Mouse (Mus musculus): ENCODE results near the gene Pga5.
A peak's percentile ranks its signal among the peaks of the same experiment; 100 is the strongest.

The Pga5 gene

DNA sequence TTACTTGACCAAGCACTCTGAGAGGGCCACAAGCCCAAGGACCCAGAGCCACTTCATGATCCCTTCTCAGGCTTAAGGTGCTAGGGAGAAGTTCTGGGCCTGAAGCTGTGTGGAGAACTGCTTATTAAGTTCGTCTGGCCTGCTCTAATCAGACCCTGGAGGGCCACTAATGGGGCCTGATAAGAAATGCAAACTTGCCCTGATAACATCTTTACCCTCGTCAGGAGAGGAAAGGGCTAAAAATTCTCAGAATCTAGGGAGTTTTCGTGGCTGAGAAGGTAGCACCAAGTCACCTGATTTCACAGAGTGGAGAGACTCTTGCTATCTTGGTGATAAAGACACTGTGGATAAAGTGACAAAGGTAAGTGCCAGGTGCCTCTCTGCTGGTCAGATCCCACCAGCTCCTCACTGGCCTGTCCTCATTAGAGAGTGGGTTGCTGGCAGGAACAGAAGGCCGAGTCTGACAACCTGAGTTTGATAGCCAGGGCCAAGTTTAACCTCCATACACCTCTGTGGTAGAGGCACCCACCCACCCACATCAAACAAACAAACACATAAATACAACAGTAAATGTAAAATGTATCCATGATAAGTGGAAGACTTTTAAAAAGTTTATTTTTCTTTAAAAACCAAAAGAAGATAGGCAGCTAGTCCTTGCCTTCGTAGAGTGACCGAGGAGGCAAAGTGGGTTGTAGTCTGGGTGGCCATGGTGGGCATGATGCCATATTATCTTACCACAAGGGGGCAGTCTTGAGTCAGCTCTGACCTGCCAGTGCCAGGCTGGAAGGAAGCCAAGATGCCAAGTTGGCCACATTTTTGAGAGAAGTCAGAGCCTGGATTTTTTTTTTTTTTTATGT is at the start of gene Pga5:
Gene Pga5 (minus strand): TSS at position 157 of the 857 bp plus-strand sequence.
- DNase-seq = peak; percentile 97 to 99

DNA sequence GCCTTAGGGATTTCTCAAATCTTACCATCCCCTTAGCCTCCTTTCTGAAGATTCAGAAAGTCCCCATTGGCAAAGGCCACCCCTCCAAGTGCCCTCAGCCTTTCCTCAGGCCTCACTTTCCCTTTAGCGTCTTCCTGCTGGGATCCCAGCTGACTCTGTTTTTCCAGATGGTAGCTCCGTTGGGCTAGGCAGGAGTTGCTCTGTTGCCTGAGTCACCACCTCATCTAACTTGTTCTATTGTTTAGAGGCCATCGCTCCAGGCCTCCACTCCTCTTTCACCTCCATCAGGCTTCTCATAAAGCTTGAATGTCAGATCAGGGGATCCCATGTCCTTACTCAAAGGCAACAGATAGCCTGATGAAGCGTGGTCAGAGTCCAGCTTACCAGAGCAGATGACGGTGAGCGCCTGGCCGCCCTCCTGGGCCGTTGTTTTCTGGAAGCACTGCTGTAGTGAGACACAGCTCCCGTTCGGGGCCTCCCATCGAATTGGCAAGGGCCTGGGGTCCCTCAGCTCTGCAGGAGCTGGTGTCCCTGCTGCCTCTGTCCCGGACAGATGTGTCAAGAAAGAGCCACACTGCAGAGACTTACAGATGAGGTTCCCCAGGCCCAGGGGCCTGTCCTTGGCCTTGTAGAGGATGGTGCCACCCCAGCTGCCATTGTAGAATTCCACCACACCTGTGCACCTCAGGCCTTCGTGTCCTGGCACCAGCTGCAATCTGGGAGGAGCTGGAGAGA is 46.9 kb upstream of the Pga5 start:
- DNase-seq = peak in 1 of 2 experiments; percentile 53

DNA sequence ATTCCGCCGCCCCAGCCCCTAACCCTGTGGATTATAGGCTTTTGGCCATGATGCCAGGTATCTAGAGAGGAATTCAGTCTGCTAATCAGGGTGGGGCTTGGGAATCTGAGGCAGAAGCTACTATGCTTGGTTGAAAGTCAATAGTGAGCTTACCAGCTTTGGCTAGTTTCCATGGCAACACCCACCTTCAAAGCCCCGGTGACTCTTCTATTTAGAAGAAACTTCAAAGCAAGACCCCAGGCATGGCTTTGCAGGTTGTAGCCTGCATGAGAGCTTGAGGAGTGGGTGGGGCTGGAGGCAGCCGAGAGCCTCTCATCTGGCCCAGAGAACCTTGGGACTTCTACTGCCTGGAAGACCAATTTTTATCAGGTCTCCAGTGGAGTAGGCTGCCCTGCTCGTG is 45.8 kb upstream of the Pga5 start:
- DNase-seq = no peak

DNA sequence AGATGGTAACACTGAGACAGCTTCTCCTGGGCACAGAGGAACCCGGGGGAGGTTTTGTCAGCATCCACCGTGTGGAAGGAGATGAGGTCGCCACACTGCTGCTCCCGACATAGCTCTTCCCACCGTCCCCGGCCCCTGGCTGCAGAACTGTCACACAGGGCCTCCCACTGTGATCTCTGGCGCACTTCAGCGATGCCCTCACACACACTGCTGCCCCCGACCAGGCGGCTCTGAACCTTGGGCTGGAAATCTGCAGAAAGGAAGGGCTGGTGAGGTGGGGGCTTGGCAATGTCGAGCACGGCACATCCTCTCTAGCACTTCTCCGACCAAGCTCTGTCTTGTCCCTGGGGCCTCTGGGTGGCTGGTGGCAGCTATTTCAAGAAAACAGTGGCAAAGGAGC is 45.2 kb upstream of the Pga5 start:
- DNase-seq = peak in 1 of 2 experiments; percentile 58

DNA sequence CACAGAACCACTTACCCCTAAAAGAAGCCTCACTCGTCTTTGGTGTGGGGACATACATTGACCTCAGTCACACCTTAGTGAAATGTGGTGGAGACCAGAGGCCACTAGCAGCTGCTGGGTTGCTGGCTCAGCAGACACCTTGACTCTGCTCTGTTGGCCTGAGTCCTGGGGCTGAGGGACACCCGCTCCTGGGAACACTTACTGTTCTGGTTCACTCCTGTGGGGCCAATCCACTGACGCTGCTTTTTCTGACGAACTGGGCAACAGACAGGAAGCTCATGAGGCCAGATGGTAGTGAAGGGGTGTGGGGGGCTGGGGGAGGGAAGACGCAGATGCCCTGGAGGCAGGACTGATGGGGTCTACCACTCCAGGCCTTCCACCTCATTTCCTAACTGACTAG is 43.2 kb upstream of the Pga5 start:
- DNase-seq = no peak

DNA sequence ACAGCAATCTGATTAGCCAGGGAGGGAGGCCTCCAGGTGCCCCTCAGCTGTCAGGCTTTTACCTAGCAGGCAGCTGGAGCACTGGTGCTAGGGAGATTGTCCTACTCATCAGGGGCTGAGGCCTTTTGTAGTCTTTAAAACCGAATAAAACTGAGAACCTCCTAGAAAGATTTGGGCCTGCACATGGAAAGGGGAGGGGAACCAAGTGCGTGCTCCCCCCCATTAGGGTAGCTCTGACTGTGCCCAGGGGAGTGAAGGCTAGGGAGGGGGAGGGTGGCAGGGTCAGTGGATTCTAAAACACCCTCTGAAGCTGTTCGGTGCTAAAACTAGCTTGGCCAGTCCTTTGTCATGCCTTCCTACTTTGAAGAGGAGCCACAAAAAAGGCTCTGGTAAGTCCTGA is 42.7 kb upstream of the Pga5 start:
- no peak for DNase-seq

- DNase-seq = peak; percentile 77 to 82
Observed at GRCm38 (mm10) chr19:10719751-10720150, 41.9 kb upstream of the Pga5 start.

- peak; percentile 60 to 64 for DNase-seq
Observed at GRCm38 (mm10) chr19:10718251-10718775, 40.4 kb upstream of the Pga5 start.

DNA sequence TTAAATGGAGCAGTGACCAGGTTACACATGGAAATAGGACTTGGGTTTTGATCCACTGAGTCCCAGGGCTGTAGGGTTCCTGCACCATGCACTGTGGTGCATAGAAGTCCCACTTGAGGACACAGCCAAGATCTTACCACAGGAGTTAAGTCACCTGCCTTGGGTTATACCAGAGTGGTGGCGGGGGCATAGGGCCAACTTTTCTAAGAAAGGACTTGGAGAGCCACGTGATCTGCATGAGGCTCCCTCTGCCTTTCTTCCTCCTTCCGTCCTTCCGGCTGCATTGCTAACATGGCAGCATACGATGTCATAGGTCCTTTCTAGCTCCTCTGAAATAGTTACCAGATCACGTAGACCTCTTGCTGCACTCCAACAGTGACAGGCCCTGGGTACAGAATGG is 37.6 kb upstream of the Pga5 start:
- peak in 1 of 2 experiments; percentile 57 for DNase-seq

DNA sequence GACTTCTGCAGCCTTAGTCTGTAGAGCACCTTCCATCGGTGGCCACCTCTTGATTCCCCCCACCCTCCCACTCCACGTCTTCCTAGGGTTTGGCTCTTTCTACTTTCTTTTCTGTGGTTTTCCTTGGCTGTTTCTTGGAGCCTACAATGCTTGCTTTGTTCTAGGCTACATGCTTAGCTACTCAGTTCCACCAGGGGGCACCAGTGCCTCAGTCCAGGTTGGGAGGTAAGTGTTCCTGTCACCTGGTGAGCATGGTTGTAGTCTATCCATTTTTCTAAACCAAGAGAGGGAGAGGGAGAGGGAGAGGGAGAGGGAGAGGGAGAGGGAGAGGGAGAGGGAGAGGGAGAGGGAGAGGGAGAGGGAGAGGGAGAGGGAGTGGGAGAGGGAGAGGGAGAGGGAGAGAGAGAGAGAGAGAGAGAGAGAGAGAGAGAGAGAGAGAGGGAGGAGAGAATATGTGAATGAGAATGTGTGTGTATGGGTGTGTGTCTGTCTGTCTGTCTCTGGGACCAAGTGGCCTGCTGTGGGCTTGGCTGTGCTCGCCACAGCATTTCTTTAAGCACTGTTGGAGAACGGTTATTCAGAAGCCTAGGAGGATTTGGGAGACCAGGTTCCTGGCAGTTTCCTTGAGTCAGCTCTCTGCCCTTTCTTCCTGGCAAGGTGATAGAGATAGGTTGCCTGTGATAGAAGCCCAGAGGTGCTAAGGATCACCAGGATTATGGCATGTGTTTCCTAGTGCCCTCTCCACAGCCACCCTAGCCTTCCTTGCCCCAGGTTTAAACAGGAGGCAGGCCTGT is 37.0 kb upstream of the Pga5 start:
- peak; percentile 96 to 97 for DNase-seq

GRCm38 (mm10) chr19:10714168-10714567 is 36.3 kb upstream of the Pga5 start:
- DNase-seq = no peak

DNA sequence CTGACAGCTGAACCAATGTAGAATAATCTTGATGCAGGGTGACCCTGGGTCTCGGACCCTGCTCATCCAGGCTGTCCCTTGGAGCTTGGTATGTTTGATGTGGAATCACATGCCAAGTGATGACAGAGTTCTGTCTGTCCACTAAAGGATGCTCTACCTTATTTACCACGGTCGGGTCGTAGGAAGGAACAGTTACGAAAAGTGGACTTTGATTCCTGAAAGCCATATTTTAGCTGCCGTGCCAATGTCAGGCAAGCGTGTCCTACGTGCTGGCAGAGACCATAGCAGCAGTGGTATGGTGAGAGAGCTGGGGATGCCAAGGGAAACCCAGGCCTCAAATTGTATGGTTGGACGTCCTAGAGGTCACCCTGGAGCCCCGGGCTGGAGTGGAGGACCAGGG is 35.7 kb upstream of the Pga5 start:
- DNase-seq = no peak

DNA sequence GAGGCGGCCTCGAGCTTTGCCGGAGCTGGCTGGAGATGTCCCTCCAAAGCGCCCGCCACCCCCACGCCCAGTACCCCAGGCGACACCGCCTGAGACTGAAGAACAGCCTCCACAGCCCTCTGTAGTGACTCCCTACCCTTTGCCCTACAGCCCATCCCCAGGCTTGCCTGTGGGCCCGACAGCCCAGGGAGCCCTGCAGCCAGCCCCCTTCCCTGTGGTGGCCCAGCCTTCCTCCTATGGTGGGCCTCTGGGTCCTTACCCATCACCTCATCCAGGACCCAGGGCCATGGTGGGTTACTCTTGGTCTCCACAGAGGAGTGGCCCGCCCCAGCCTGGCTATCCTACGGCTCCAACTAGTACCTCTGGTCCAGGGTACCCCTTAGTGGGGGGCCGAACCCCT is 34.8 kb upstream of the Pga5 start:
- DNase-seq = no peak

GRCm38 (mm10) chr19:10712194-10712593 is 34.3 kb upstream of the Pga5 start:
- DNase-seq = no peak

DNA sequence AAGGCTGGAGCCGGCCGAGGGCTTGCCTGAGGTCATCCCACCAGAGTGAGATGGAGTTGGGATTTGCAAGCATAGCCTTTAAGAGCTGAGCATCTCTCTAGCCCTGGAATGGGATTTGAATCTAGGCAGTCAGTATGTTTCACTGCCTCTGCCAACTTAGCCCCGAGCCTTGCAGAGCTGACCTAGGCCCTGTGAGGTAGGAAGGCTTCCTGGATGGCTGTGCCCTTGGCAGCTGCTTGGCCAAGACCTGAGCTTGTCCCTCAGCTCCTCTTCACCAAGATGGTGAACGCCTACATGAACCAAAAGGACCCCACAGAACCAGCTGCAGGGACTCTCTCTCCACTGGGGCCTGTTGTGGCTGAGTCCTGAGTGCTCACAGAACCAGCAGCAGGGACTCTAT is 32.9 kb upstream of the Pga5 start:
- no peak for DNase-seq

DNA sequence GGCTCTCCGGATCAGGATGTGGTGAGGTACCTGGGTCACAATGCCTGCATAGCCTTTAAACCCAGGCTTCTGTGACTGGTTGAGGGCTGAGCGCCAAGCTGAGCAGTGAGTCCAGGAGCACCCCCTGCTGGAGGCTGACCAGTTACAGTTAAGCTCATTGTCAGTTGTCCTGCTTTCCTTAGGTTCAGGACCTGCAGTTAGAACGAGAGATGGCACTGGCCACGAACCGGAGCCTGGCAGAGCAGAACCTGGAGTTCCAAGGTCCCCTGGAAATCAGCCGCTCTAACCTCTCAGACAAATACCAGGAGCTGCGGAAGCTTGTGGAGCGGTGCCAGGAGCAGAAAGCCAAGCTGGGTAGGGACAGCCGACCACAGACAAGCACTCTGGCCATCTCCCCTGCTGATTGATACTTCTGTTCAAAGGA is 32.2 kb upstream of the Pga5 start:
- peak; percentile 89 to 92 for DNase-seq

GRCm38 (mm10) chr19:10709360-10710087 is 31.7 kb upstream of the Pga5 start:
- peak; percentile 100 for DNase-seq

GRCm38 (mm10) chr19:10708900-10709299 is 31.0 kb upstream of the Pga5 start:
- no peak for DNase-seq

GRCm38 (mm10) chr19:10707881-10708280 is 30.0 kb upstream of the Pga5 start:
- no peak for DNase-seq

GRCm38 (mm10) chr19:10707087-10707875 is 29.4 kb upstream of the Pga5 start:
- DNase-seq = no peak

DNA sequence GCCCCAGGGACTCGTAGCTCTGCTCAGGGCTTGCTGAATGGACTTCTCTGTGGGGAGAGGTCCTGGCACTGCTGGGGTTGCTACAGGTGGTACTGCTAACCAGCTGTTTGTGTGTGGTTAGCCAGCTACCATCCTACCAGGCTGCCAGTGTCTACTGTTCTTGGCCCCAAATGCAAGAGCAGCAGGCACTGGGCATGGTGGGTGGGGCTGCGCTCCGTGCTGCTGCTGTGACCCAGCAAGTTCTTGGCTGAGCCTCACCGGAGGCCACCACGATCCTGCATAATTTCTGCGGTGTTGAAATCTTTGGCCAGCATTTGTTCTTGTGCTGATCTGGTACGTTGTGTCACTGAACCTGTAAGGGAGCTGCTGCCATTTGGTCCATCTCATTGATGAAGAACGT is 25.6 kb upstream of the Pga5 start:
- peak; percentile 59 to 72 for DNase-seq
